Comparison of ENCODE assay signal across 8 mouse cellular contexts in the genomic region with DNA sequence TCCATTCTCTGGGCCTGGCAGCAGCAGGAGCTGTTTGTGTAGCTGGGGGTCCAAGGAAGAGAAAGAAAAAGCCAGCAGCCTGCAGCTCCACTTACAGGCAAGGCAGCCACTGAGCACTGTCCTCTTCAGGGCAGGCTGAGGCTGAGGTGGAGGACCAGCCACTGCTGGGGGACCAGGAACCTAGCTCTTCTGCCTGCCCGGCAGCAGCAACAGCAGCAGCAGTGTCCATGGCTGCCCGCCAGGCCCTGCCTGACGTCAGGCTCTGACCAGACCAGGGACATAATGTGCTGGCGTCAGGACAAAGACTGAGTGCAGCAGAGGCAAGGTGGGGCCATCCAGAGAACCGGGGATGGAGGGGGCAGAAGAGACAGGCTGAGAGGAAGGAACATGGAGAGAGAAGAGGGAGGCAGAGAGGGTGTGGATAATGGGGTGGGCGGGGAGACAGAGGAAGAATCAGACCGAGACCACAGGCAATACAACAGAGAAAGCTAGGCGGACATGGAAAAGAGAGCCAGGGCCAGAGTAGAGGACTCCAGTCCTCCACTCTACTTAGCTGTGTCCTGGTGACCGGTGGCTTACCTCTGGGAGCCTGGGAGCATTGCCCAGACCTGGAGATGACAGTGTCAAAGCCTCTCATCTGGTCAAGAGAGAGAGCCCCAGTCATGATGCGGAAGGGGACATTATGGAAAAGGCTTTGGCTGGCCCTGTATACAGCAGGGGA.
DNase-seq lines count a peak whose midpoint lies in the region; ATAC-seq lines count a peak whose summit lies in the region.

No protein-coding gene starts in this region.

- peaks cover 8% of the 10 kb centered on the region; the same call in 1 of the 2 replicates for H3K27me3 ChIP-seq in forebrain, embryonic 10.5 days (ENCODE audit: poor library complexity, severe bottlenecking)
- H3K27me3 ChIP-seq in forebrain, embryonic 15.5 days, result no peaks in the 10 kb centered on the region
- 0 out of 2 replicates have a peak, but pooled peaks cover 2% of the 10 kb centered on the region for H3K27me3 ChIP-seq in embryonic facial prominence, embryonic 12.5 days
- H3K27me3 ChIP-seq in heart, embryonic 14.5 days (ENCODE audit: control insufficient read depth, insufficient read depth, low read length), result no peaks in the 10 kb centered on the region
- H3K27me3 ChIP-seq in kidney, embryonic 16.5 days (ENCODE audit: insufficient read depth, low read length), result no peaks in the 10 kb centered on the region
- H3K27me3 ChIP-seq in limb, embryonic 13.5 days, result no peaks in the 10 kb centered on the region
- no peaks in the 10 kb centered on the region for H3K27me3 ChIP-seq in neural tube, embryonic 15.5 days (replicated peaks)

- no peak for DNase-seq in forebrain, embryonic 10.5 days (ENCODE audit: extremely low spot score, low spot score)

- no peak overlapping the region for H3K9ac ChIP-seq in forebrain, embryonic 15.5 days (replicated peaks)
- H3K9ac ChIP-seq in embryonic facial prominence, embryonic 12.5 days, result no peak overlapping the region; the same call in 1 of the 2 replicates
- peak overlapping the region; percentile 13; the same call in 1 of the 2 replicates for H3K9ac ChIP-seq in heart, embryonic 14.5 days (ENCODE audit: low read length)
- 0 out of 2 replicates have a peak overlapping the region, but pooled peaks have one; percentile 5 for H3K9ac ChIP-seq in kidney, embryonic 16.5 days (replicated peaks; ENCODE audit: low read length)
- no peak overlapping the region for H3K9ac ChIP-seq in limb, embryonic 13.5 days
- H3K9ac ChIP-seq in neural tube, embryonic 15.5 days (replicated peaks), result no peak overlapping the region

- H3K4me2 ChIP-seq in forebrain, embryonic 15.5 days (replicated peaks), result no peak overlapping the region
- no peak overlapping the region for H3K4me2 ChIP-seq in embryonic facial prominence, embryonic 12.5 days (replicated peaks)
- H3K4me2 ChIP-seq in heart, embryonic 14.5 days (ENCODE audit: low read length), result no peak overlapping the region
- no peak overlapping the region for H3K4me2 ChIP-seq in kidney, embryonic 16.5 days (replicated peaks; ENCODE audit: low read depth, low read length)
- H3K4me2 ChIP-seq in limb, embryonic 13.5 days (replicated peaks), result no peak overlapping the region
- H3K4me2 ChIP-seq in neural tube, embryonic 15.5 days, result no peak overlapping the region

- H3K9me3 ChIP-seq in forebrain, embryonic 10.5 days, result no peaks in the 10 kb centered on the region
- H3K9me3 ChIP-seq in forebrain, embryonic 15.5 days, result no peaks in the 10 kb centered on the region
- H3K9me3 ChIP-seq in embryonic facial prominence, embryonic 12.5 days, result no peaks in the 10 kb centered on the region
- no peaks in the 10 kb centered on the region for H3K9me3 ChIP-seq in heart, embryonic 14.5 days (ENCODE audit: control insufficient read depth, low read length)
- H3K9me3 ChIP-seq in kidney, embryonic 16.5 days (ENCODE audit: low read length), result no peaks in the 10 kb centered on the region
- no peaks in the 10 kb centered on the region for H3K9me3 ChIP-seq in limb, embryonic 13.5 days
- no peaks in the 10 kb centered on the region for H3K9me3 ChIP-seq in neural tube, embryonic 15.5 days (replicated peaks)

- H3K4me3 ChIP-seq in forebrain, embryonic 10.5 days, result no peak overlapping the region
- H3K4me3 ChIP-seq in forebrain, embryonic 15.5 days, result no peak overlapping the region
- no peak overlapping the region for H3K4me3 ChIP-seq in embryonic facial prominence, embryonic 12.5 days
- no peak overlapping the region for H3K4me3 ChIP-seq in heart, embryonic 14.5 days (ENCODE audit: control insufficient read depth in 1 of 2, insufficient read depth in 1 of 2, low read depth in 1 of 2, low read length in 2 of 2)
- H3K4me3 ChIP-seq in kidney, embryonic 16.5 days (ENCODE audit: low read length), result no peak overlapping the region
- H3K4me3 ChIP-seq in limb, embryonic 13.5 days, result no peak overlapping the region
- no peak overlapping the region for H3K4me3 ChIP-seq in neural tube, embryonic 15.5 days (replicated peaks)

- no peak; the same call in 1 of the 2 replicates for ATAC-seq in forebrain, embryonic 15.5 days (replicated peaks)
- no peak for ATAC-seq in embryonic facial prominence, embryonic 12.5 days (ENCODE audit: insufficient number of reproducible peaks, insufficient read depth, low FRiP score, low TSS enrichment)
- peak; percentile 64 for ATAC-seq in heart, embryonic 14.5 days (ENCODE audit: insufficient number of reproducible peaks, insufficient read depth, low FRiP score, low read depth)
- ATAC-seq in kidney, embryonic 16.5 days (ENCODE audit: low FRiP score, low TSS enrichment), result peak; percentile 62
- ATAC-seq in limb, embryonic 13.5 days (ENCODE audit: low FRiP score, low read depth), result 0 out of 2 replicates have a peak, but pooled peaks have one; percentile 9
- peak; percentile 76 for ATAC-seq in neural tube, embryonic 15.5 days (ENCODE audit: low FRiP score)
- ATAC-seq in erythroblast, adult 5-6 weeks (replicated peaks; ENCODE audit: low FRiP score, poor library complexity, severe bottlenecking), result no peak

- H3K27ac ChIP-seq in forebrain, embryonic 10.5 days, result peak overlapping the region; percentile 32
- H3K27ac ChIP-seq in forebrain, embryonic 15.5 days (replicated peaks), result no peak overlapping the region
- H3K27ac ChIP-seq in embryonic facial prominence, embryonic 12.5 days, result peak overlapping the region; percentile 3; the same call in 1 of the 2 replicates
- peak overlapping the region; percentile 27 to 31 for H3K27ac ChIP-seq in heart, embryonic 14.5 days (replicated peaks in 1 of 2; ENCODE audit: control insufficient read depth in 1 of 2, insufficient read depth in 1 of 2, low read depth in 2 of 2, low read length in 2 of 2)
- H3K27ac ChIP-seq in kidney, embryonic 16.5 days (ENCODE audit: low read length), result peak overlapping the region; percentile 26
- H3K27ac ChIP-seq in limb, embryonic 13.5 days, result 0 out of 2 replicates have a peak overlapping the region, but pooled peaks have one; percentile 7
- H3K27ac ChIP-seq in neural tube, embryonic 15.5 days (replicated peaks), result no peak overlapping the region

- peaks cover 56% of the 10 kb centered on the region for H3K4me1 ChIP-seq in forebrain, embryonic 10.5 days
- no peaks in the 10 kb centered on the region; the same call in 1 of the 2 replicates for H3K4me1 ChIP-seq in forebrain, embryonic 15.5 days
- peaks cover 21% of the 10 kb centered on the region; the same call in 1 of the 2 replicates for H3K4me1 ChIP-seq in embryonic facial prominence, embryonic 12.5 days
- H3K4me1 ChIP-seq in heart, embryonic 14.5 days (ENCODE audit: control insufficient read depth in 2 of 2, insufficient read depth in 2 of 2, low read length in 2 of 2), result peaks cover 45 to 47% of the 10 kb centered on the region in 2 experiments
- H3K4me1 ChIP-seq in kidney, embryonic 16.5 days (ENCODE audit: insufficient read depth, low read length), result peaks cover 33% of the 10 kb centered on the region
- peaks cover 42% of the 10 kb centered on the region for H3K4me1 ChIP-seq in limb, embryonic 13.5 days
- peaks cover 21% of the 10 kb centered on the region for H3K4me1 ChIP-seq in neural tube, embryonic 15.5 days

- 57% methylated on average over 10 of the region's 10 CpGs for WGBS in forebrain, embryonic 10.5 days
- WGBS in forebrain, embryonic 15.5 days, result 42% methylated on average over 10 of the region's 10 CpGs
- WGBS in embryonic facial prominence, embryonic 12.5 days, result 50% methylated on average over 10 of the region's 10 CpGs
- 29% methylated on average over 10 of the region's 10 CpGs for WGBS in heart, embryonic 14.5 days
- 53% methylated on average over 10 of the region's 10 CpGs for WGBS in kidney, embryonic 16.5 days
- WGBS in limb, embryonic 13.5 days, result 51% methylated on average over 10 of the region's 10 CpGs
- WGBS in neural tube, embryonic 15.5 days, result 35% methylated on average over 10 of the region's 10 CpGs

- H3K36me3 ChIP-seq in forebrain, embryonic 10.5 days (replicated peaks), result no peaks in the 10 kb centered on the region
- H3K36me3 ChIP-seq in forebrain, embryonic 15.5 days, result no peaks in the 10 kb centered on the region
- no peaks in the 10 kb centered on the region for H3K36me3 ChIP-seq in embryonic facial prominence, embryonic 12.5 days
- no peaks in the 10 kb centered on the region for H3K36me3 ChIP-seq in heart, embryonic 14.5 days (ENCODE audit: control insufficient read depth, insufficient read depth, low read length)
- no peaks in the 10 kb centered on the region for H3K36me3 ChIP-seq in kidney, embryonic 16.5 days (ENCODE audit: insufficient read depth, low read length)
- H3K36me3 ChIP-seq in limb, embryonic 13.5 days, result no peaks in the 10 kb centered on the region
- no peaks in the 10 kb centered on the region for H3K36me3 ChIP-seq in neural tube, embryonic 15.5 days

Comparison
In these comparisons a context has a peak if more than half of its experiments do, and no peak if none do; other contexts are left out.
1. H3K27ac ChIP-seq: peak in forebrain, embryonic 10.5 days (single experiment), embryonic facial prominence, embryonic 12.5 days (single experiment), heart, embryonic 14.5 days (2 of 2), kidney, embryonic 16.5 days (single experiment) and limb, embryonic 13.5 days (single experiment); none in forebrain, embryonic 15.5 days (single experiment) and neural tube, embryonic 15.5 days (single experiment).
2. ATAC-seq: peak in heart, embryonic 14.5 days (single experiment), kidney, embryonic 16.5 days (single experiment), limb, embryonic 13.5 days (single experiment) and neural tube, embryonic 15.5 days (single experiment); none in forebrain, embryonic 15.5 days (single experiment), embryonic facial prominence, embryonic 12.5 days (single experiment) and erythroblast, adult 5-6 weeks (single experiment).
3. H3K9ac ChIP-seq: peak in heart, embryonic 14.5 days (single experiment) and kidney, embryonic 16.5 days (single experiment); none in forebrain, embryonic 15.5 days (single experiment), embryonic facial prominence, embryonic 12.5 days (single experiment), limb, embryonic 13.5 days (single experiment) and neural tube, embryonic 15.5 days (single experiment).